Mouse (Mus musculus) small intestine, adult 2 months (tissue): ENCODE measurements around the gene Gm2030. TPM values are rescaled to one million over a fixed set of nuclear protein-coding genes. Genes with fewer than 3 reads are reported as not detected.
"Not testable (repeated sequence)": the region's sequence is repeated elsewhere in the genome, so short reads cannot be mapped to it uniquely, and the experiment has no call there.

ENCODE experiments used
- H3K27ac ChIP-seq: fragments of 200-500 bp; 2 replicates; pipeline ENCODE4 v1.5.1; 2012; ENCODE audit warnings: low read depth, low read length, control low read depth, inconsistent platforms; ENCODE audit not compliant: insufficient read depth
- H3K27me3 ChIP-seq: fragments of 200-500 bp; 2 replicates; pipeline ENCODE4 v1.6.1; 2012; ENCODE audit warnings: mild to moderate bottlenecking, moderate library complexity, low read length, inconsistent platforms; ENCODE audit not compliant: control insufficient read depth, insufficient read depth
- H3K36me3 ChIP-seq: fragments of 200-500 bp; 2 replicates; pipeline ENCODE4 v1.6.1; 2012; ENCODE audit warnings: mild to moderate bottlenecking, low read length, control low read depth, inconsistent platforms; ENCODE audit not compliant: control insufficient read depth, insufficient read depth
- H3K4me1 ChIP-seq: fragments of 200-500 bp; 2 replicates; pipeline ENCODE4 v1.6.1; 2012; ENCODE audit warnings: low read length, inconsistent platforms, mixed read lengths; ENCODE audit not compliant: control insufficient read depth, insufficient read depth, insufficient read length
- H3K4me3 ChIP-seq: fragments of 200-500 bp; 2 replicates; pipeline ENCODE4 v1.5.1; 2012; ENCODE audit warnings: low read depth, mild to moderate bottlenecking, control low read depth, inconsistent platforms, low read length, moderate library complexity
- WGBS: fragments of 180-500 bp; shearing (Covaris S2); methylation state at CpG from one replicate; pipeline ENCODE4 v1.1.7; 2018; 5-methylcytosine and 5-hydroxymethylcytosine counted together
- polyA plus RNA-seq: library from polyadenylated mRNA; depleted of rRNA; stranded (reverse); fragments of >200 nt; gene quantifications from 2 replicates; pipeline ENCODE4 v1.2.3, GENCODE M21; 2012; rRNA removed

Gene Gm2030
- not detected in 2 replicates for polyA plus RNA-seq

GRCm38 (mm10) chrX:26309944-26310343 lies at the start of gene Gm2030:
Gm2030 (minus strand) TSS chrX:26310044.
- not testable (repeated sequence) for H3K4me3 ChIP-seq
- WGBS, result 63% methylated on average over 4 of the region's 4 CpGs

More at GRCm38 (mm10) chrX:26309944-26310343, at the start of gene Gm2030:
- not testable (repeated sequence) for H3K27me3 ChIP-seq, H3K36me3 ChIP-seq, H3K27ac ChIP-seq, H3K4me1 ChIP-seq

Other genes with a start within 250 kb of the Gm2030 start
- gene Gm2012, start 78.7 kb downstream of the Gm2030 start, polyA plus RNA-seq, result not detected in 2 replicates
- not detected in 2 replicates for gene Slx, start 235.5 kb upstream of the Gm2030 start, polyA plus RNA-seq